Mouse (Mus musculus) cerebellum, adult 2 months (tissue): ENCODE results near the gene Pfas. TPM values are rescaled to one million over a fixed set of nuclear protein-coding genes. Genes with fewer than 3 reads are reported as not detected.

Experiments used
- DNase-seq, 2 experiments: peaks; one replicate each; pipeline ENCODE4 v3.0.0; 2021
- H3K27ac ChIP-seq: fragments of 200-500 bp; 2 replicates; pipeline ENCODE4 v1.5.1; 2012; ENCODE audit warnings: low read length, control low read depth, inconsistent platforms; ENCODE audit not compliant: insufficient read depth
- H3K27me3 ChIP-seq: fragments of 200-500 bp; 2 replicates; pipeline ENCODE4 v1.6.1; 2012; ENCODE audit warnings: inconsistent platforms, mild to moderate bottlenecking, low read length, moderate library complexity; ENCODE audit not compliant: control insufficient read depth, insufficient read depth
- H3K4me1 ChIP-seq: fragments of 200-500 bp; 2 replicates; pipeline ENCODE4 v1.6.1; 2011; ENCODE audit warnings: low read length; ENCODE audit not compliant: control insufficient read depth, insufficient read depth
- H3K4me3 ChIP-seq: fragments of 200-500 bp; replicated peaks from 2 replicates; pipeline ENCODE3; 2011; ENCODE audit warnings: mild to moderate bottlenecking, low read depth, low read length, control low read depth; ENCODE audit not compliant: insufficient read depth
- CTCF ChIP-seq: fragments of 200-500 bp; IDR thresholded peaks from 2 replicates; pipeline ENCODE4 v1.5.1; 2011; ENCODE audit warnings: low read depth, mild to moderate bottlenecking, control low read depth, low read length, moderate library complexity, borderline replicate concordance; ENCODE audit not compliant: insufficient read depth
- POLR2A ChIP-seq: fragments of 200-500 bp; IDR thresholded peaks from 2 replicates; pipeline ENCODE4 v1.6.1; 2011; ENCODE audit warnings: low read length, control low read depth, borderline replicate concordance; ENCODE audit not compliant: insufficient read depth
- WGBS: fragments of 180-500 bp; shearing (Covaris S2); methylation state at CpG from one replicate; pipeline ENCODE4 v1.1.7; 2018; 5-methylcytosine and 5-hydroxymethylcytosine counted together
- polyA plus RNA-seq: library from polyadenylated mRNA; depleted of rRNA; stranded (reverse); fragments of >200 nt; gene quantifications from 2 replicates; pipeline ENCODE4 v1.2.3, GENCODE M21; 2012

Pfas gene
- polyA plus RNA-seq, 1 experiment, result 23.2 TPM

DNA sequence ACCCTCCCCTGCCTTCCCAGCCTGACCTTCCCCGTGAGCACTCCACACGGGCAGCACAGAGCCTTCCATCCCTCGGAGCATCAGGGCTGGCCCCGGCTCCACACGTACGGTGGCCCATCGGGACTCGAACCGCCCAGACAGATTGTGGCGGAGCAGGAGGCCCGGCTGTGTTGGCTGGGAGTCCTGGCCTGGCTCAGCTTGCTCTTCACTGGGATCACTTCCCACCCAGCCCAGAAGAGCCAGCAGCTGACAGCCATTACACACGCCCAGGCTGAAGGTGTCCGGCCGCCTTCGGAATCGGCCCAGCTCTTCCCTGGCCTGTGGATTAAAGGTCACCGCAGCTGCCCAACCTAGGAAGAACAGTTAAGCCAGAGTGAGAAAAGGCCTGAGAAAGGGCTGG, 19.9 kb downstream of the Pfas start:
- peak; percentile 79 to 85 for DNase-seq
- 9% methylated on average over 17 of the region's 17 CpGs for WGBS
- TF ChIP-seq CTCF (no peak), POLR2A (peak; percentile 17; the same call in 1 of the 2 replicates)
- Histone ChIP-seq H3K4me1 (peaks cover 25% of the 10 kb centered on the region), H3K27ac (peak overlapping the region; percentile 37; the same call in 1 of the 2 replicates), H3K27me3 (no peaks in the 10 kb centered on the region), H3K4me3 (peak overlapping the region; percentile 9)

DNA sequence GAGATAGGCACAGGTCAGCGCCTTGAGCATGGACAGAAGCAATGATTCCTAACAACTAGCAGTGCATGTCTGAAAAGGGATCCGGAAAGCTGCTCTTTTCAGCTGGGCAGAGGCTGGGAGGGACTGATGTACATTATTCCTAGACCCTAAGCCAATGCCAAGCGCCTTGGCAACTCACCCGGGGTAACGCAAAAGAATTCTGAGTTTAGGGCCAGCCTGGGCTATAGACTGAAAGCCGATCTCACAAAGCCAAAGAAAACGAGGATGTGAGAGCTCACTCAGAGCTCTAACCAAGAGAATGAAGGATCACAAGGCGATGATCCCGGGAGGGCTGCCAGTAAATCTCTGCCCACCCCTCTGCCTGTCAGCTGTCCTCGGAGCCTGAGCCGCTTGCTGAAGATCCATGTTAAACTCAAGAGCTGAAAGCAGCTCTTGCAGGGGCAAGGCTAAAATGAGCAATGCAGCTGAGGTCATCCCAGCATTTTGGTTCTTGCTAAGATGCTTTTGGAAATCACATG, 20.8 kb downstream of the Pfas start:
- H3K27me3 ChIP-seq, result no peaks in the 10 kb centered on the region
- DNase-seq, result peak in 1 of 2 experiments; percentile 39
- H3K27ac ChIP-seq, result peak overlapping the region; percentile 37
- no peak overlapping the region for H3K4me3 ChIP-seq
- TF ChIP-seq CTCF (no peak), POLR2A (no peak)
- WGBS, result 44% methylated on average over 11 of the region's 11 CpGs
- H3K4me1 ChIP-seq, result peaks cover 16% of the 10 kb centered on the region

GRCm38 (mm10) chr11:68982639-68983369, 25.5 kb downstream of the Pfas start:
- Histone ChIP-seq H3K27ac (no peak overlapping the region), H3K4me1 (peaks cover 3% of the 10 kb centered on the region), H3K4me3 (no peak overlapping the region), H3K27me3 (no peaks in the 10 kb centered on the region)
- peak; percentile 63 to 76 for DNase-seq
- TF ChIP-seq POLR2A (no peak), CTCF (peak; percentile 81)
- WGBS, result 27% methylated on average over 4 of the region's 4 CpGs

GRCm38 (mm10) chr11:68980919-68981318, 27.3 kb downstream of the Pfas start:
- Histone ChIP-seq H3K4me3 (no peak overlapping the region), H3K27ac (no peak overlapping the region), H3K27me3 (no peaks in the 10 kb centered on the region), H3K4me1 (no peaks in the 10 kb centered on the region; the same call in 1 of the 2 replicates)
- DNase-seq, result no peak
- TF ChIP-seq POLR2A (no peak), CTCF (no peak)
- WGBS, result 72% methylated on average over 3 of the region's 3 CpGs

- H3K27me3 ChIP-seq, result no peaks in the 10 kb centered on the region
- TF ChIP-seq POLR2A (no peak), CTCF (no peak)
- no peak for DNase-seq
- H3K4me3 ChIP-seq, result no peak overlapping the region
- no peak overlapping the region for H3K27ac ChIP-seq
- WGBS, result 33% methylated on average over 5 of the region's 5 CpGs
- H3K4me1 ChIP-seq, result no peaks in the 10 kb centered on the region; the same call in 1 of the 2 replicates
These were observed 28.9 kb downstream of the Pfas start for GRCm38 (mm10) chr11:68979320-68979733.

GRCm38 (mm10) chr11:68975601-68976000, 32.7 kb downstream of the Pfas start:
- 98% methylated on average over 1 of the region's 1 CpGs for WGBS
- no peaks in the 10 kb centered on the region for H3K27me3 ChIP-seq
- no peak for TF ChIP-seq POLR2A
- TF ChIP-seq CTCF, result no peak
- H3K4me1 ChIP-seq, result 0 out of 2 replicates have a peak, but pooled peaks cover 6% of the 10 kb centered on the region
- H3K27ac ChIP-seq, result no peak overlapping the region
- no peak for DNase-seq
- no peak overlapping the region for H3K4me3 ChIP-seq

DNA sequence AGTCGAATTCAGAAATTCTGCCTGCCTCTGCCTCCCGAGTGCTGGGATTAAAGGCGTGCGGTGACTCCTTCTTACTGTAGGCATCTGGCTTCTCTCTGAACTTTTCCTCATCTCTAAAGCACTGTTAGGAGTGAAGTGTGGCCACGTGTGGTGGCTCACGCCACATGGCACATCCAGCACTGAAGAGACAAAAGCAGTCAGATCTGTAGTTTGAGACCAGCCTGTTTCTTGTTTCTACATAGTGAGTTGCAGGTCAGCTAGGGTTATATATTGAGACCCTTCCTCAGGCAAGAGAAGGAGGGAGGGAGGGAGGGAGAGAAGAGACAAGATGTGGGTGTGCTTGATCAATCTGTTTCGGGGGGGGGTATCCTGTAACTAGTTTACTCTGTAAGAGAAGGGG, 33.2 kb downstream of the Pfas start, which contains the start of gene Rangrf:
TSS of gene Rangrf (minus strand) at position 101 of the 400 bp plus-strand sequence.
- Histone ChIP-seq H3K4me1 (peaks cover 6% of the 10 kb centered on the region; the same call in 1 of the 2 replicates), H3K27ac (no peak within 1 kb of the TSS)
- WGBS, result 83% methylated on average over 7 of the region's 7 CpGs

GRCm38 (mm10) chr11:68974059-68974450, 34.2 kb downstream of the Pfas start:
- TF ChIP-seq POLR2A (no peak), CTCF (no peak)
- Histone ChIP-seq H3K4me3 (peak overlapping the region; percentile 84), H3K27ac (no peak overlapping the region), H3K27me3 (no peaks in the 10 kb centered on the region), H3K4me1 (peaks cover 10% of the 10 kb centered on the region)
- WGBS, result 25% methylated on average over 6 of the region's 6 CpGs
- DNase-seq, result no peak

More for the DNA sequence above, 33.2 kb downstream of the Pfas start, which contains the start of gene Rangrf:
- no peak for TF ChIP-seq POLR2A
- TF ChIP-seq CTCF, result no peak
- H3K4me3 ChIP-seq, result peak within 1 kb of the TSS; percentile 84
- no peaks in the 10 kb centered on the region for H3K27me3 ChIP-seq
- no peak for DNase-seq
